ENCODE assay signal across 40 mouse cellular contexts in genomic region chr13:113098406-113098805, GRCm38 (mm10). TPM values are rescaled to one million over a fixed set of nuclear protein-coding genes. Genes with fewer than 3 reads are reported as not detected.
"Had no signal": no experiment of that assay in that cellular context is flagged by ENCODE, and none has a peak within 500 bp of the region (broad histone marks: within the 10 kb centered on the region; RNA-seq: fewer than 3 reads in every experiment).

No protein-coding gene starts in this region.

- H3K9me3 ChIP-seq: limb, embryonic 12.5 days; limb, embryonic 13.5 days; limb, embryonic 15.5 days; liver, embryonic 12.5 days; liver, embryonic 13.5 days; liver, embryonic 15.5 days; lung, embryonic 15.5 days; megakaryocyte, embryonic 14.5 days; midbrain, embryonic 10.5 days; midbrain, embryonic 12.5 days; midbrain, embryonic 13.5 days; midbrain, embryonic 15.5 days had no signal

- H3K27me3 ChIP-seq: limb, embryonic 13.5 days; limb, embryonic 15.5 days; liver, embryonic 12.5 days; liver, embryonic 15.5 days; lung, embryonic 15.5 days; megakaryocyte, embryonic 14.5 days; midbrain, embryonic 12.5 days; midbrain, embryonic 13.5 days; midbrain, embryonic 15.5 days had no signal

- H3K4me3 ChIP-seq: left cerebral cortex, adult 2 months; limb, embryonic 12.5 days; limb, embryonic 13.5 days; limb, embryonic 15.5 days; liver, embryonic 12.5 days; liver, embryonic 13.5 days; liver, embryonic 15.5 days; lung, embryonic 15.5 days; megakaryocyte, embryonic 14.5 days; midbrain, embryonic 10.5 days; midbrain, embryonic 12.5 days; midbrain, embryonic 13.5 days; midbrain, embryonic 15.5 days; myocyte had no signal

- H3K4me1 ChIP-seq: limb, embryonic 12.5 days; limb, embryonic 13.5 days; limb, embryonic 15.5 days; liver, embryonic 12.5 days; liver, embryonic 13.5 days; liver, embryonic 15.5 days; lung, embryonic 15.5 days; megakaryocyte, embryonic 14.5 days; midbrain, embryonic 10.5 days; midbrain, embryonic 12.5 days; midbrain, embryonic 13.5 days; midbrain, embryonic 15.5 days had no signal

- DNase-seq: left cerebral cortex, postnatal 4 days; liver; liver, embryonic 13.5 days; liver, postnatal 0 days; lung, adult 18-20 months; lung, adult 2 months; lung, embryonic 14.5 days; lung, postnatal 10 days; lung, postnatal 14 days; lung, postnatal 36 days; lung, postnatal 4 days; midbrain, embryonic 14.5 days had no signal

- H3K9ac ChIP-seq: limb, embryonic 12.5 days; limb, embryonic 13.5 days; limb, embryonic 15.5 days; liver, embryonic 12.5 days; liver, embryonic 13.5 days; liver, embryonic 14.5 days; liver, embryonic 15.5 days; liver, postnatal 0 days; lung, embryonic 14.5 days; lung, embryonic 15.5 days; midbrain, embryonic 12.5 days; midbrain, embryonic 13.5 days; midbrain, embryonic 15.5 days had no signal

- H3K4me2 ChIP-seq: limb, embryonic 12.5 days; limb, embryonic 13.5 days; limb, embryonic 15.5 days; liver, embryonic 11.5 days; liver, embryonic 12.5 days; liver, embryonic 13.5 days; liver, embryonic 15.5 days; lung, embryonic 14.5 days; lung, embryonic 15.5 days; midbrain, embryonic 11.5 days; midbrain, embryonic 12.5 days; midbrain, embryonic 13.5 days; midbrain, embryonic 15.5 days had no signal

- H3K27ac ChIP-seq: left cerebral cortex, adult 2 months; limb, embryonic 12.5 days; limb, embryonic 13.5 days; limb, embryonic 15.5 days; liver, embryonic 12.5 days; liver, embryonic 13.5 days; liver, embryonic 14.5 days; liver, embryonic 15.5 days; lung, embryonic 15.5 days; macrophage; midbrain, embryonic 10.5 days; midbrain, embryonic 12.5 days; midbrain, embryonic 13.5 days; midbrain, embryonic 15.5 days had no signal

- H3K36me3 ChIP-seq: limb, embryonic 12.5 days; limb, embryonic 13.5 days; limb, embryonic 15.5 days; liver, embryonic 12.5 days; liver, embryonic 13.5 days; liver, embryonic 15.5 days; lung, embryonic 15.5 days; midbrain, embryonic 10.5 days; midbrain, embryonic 12.5 days; midbrain, embryonic 13.5 days; midbrain, embryonic 15.5 days had no signal

- ATAC-seq: liver, embryonic 12.5 days; liver, postnatal 0 days; lung, postnatal 0 days; midbrain, embryonic 13.5 days; midbrain, embryonic 15.5 days; midbrain, embryonic 16.5 days had no signal

RNA-seq across cellular contexts. Expression of gene Gzma, which starts 2.4 kb away (rescaled TPM):
- total RNA-seq: left cerebral cortex, adult 18-20 months; left cerebral cortex, adult 2 months; left cerebral cortex, postnatal 10 days; left cerebral cortex, postnatal 14 days; left cerebral cortex, postnatal 25 days; left cerebral cortex, postnatal 36 days; left cerebral cortex, postnatal 4 days; midbrain, postnatal 0 days had no signal
- polyA plus RNA-seq: limb, embryonic 12.5 days; limb, embryonic 13.5 days; limb, embryonic 15.5 days; liver, embryonic 11.5 days; liver, embryonic 12.5 days; liver, embryonic 13.5 days; lung, embryonic 14.5 days; macrophage; midbrain, embryonic 10.5 days; midbrain, embryonic 11.5 days; midbrain, embryonic 12.5 days; midbrain, embryonic 13.5 days; midbrain, embryonic 14.5 days; midbrain, embryonic 15.5 days; midbrain, embryonic 16.5 days; midbrain, postnatal 0 days; myocyte; neural tube, embryonic 11.5 days had no signal

RNA-seq across cellular contexts. Expression of gene Gpx8, which starts 52.2 kb away (rescaled TPM):
- total RNA-seq: megakaryocyte progenitor cell, adult 5-6 weeks; megakaryocyte-erythroid progenitor cell, adult 5-6 weeks had no signal
- polyA plus RNA-seq: macrophage had no signal
